Mouse (Mus musculus) stomach, postnatal 0 days (tissue): ENCODE data around the gene Hist1h2bj.

ENCODE experiments used
- CTCF ChIP-seq: IDR thresholded peaks from 2 replicates; pipeline ENCODE4 v1.5.1; 2016; ENCODE audit warnings: antibody characterized with exemption, low read depth, mild to moderate bottlenecking, moderate library complexity
- EP300 ChIP-seq: optimal IDR thresholded peaks from 2 replicates; pipeline ENCODE3; 2016; ENCODE audit warnings: antibody characterized with exemption

DNA sequence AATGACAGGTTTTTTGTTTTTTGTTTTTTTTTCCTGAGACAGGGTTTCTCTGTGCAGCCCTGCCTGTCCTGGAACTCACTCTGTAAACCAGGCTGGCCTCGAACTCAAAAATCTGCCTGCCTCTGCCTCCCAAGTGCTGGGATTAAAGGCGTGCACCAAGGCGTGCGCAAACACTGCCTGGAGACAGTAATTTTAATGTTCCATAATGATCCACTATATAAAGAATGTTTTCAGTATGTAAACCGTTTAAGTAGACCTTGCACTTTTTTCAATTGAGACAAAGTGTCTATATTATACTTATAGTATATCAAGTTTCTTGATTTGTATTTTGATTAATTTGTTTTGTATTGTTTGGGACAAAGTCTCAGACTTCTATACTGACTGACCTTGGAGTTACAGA is 3.6 kb upstream of the Hist1h2bj start:
- TF ChIP-seq CTCF: no peak
- TF ChIP-seq EP300: no peak
